Mouse (Mus musculus): ENCODE measurements around the gene Mrfap1.

GRCm38 (mm10) chr5:36776021-36776575, 20.5 kb downstream of the Mrfap1 start:
- TF ChIP-seq CTCF (IDR thresholded peaks at IDR 0.05; ENCODE audit: insufficient read depth, low read depth, low read length) (no peak), POLR2A (IDR thresholded peaks at IDR 0.05; ENCODE audit: insufficient read depth, low read depth, low read length) (no peak)
